Mouse (Mus musculus) hindbrain, embryonic 16.5 days (tissue): ENCODE data around the gene Nfatc2. TPM values are rescaled to one million over a fixed set of nuclear protein-coding genes. Genes with fewer than 3 reads are reported as not detected.

ENCODE experiments used
- ATAC-seq: fragments of 200-750 bp; cut with Nextera tagmentation; 2 replicates; pipeline ENCODE4 v1.8.0; 2017; ENCODE audit warnings: moderate TSS enrichment, moderate library complexity
- H3K27ac ChIP-seq: fragments of 300-500 bp; sonication (generic); 2 replicates; pipeline ENCODE4 v1.5.1; 2014; ENCODE audit warnings: low read depth, mild to moderate bottlenecking, control low read depth, low read length, moderate library complexity
- H3K27me3 ChIP-seq: fragments of 300-500 bp; sonication (generic); replicated peaks from 2 replicates; pipeline ENCODE4 v1.6.1; 2014; ENCODE audit warnings: low read length; ENCODE audit not compliant: control insufficient read depth, insufficient read depth
- H3K36me3 ChIP-seq: fragments of 300-500 bp; sonication (generic); 2 replicates; pipeline ENCODE4 v1.6.1; 2014; ENCODE audit warnings: mild to moderate bottlenecking, low read length, moderate library complexity, mixed read lengths; ENCODE audit not compliant: control insufficient read depth, insufficient read depth
- H3K4me1 ChIP-seq: fragments of 300-500 bp; sonication (generic); 2 replicates; pipeline ENCODE4 v1.6.1; 2014; ENCODE audit warnings: low read depth, low read length; ENCODE audit not compliant: control insufficient read depth, insufficient read depth
- H3K4me2 ChIP-seq: fragments of 300-500 bp; sonication (generic); 2 replicates; pipeline ENCODE4 v1.6.1; 2014; ENCODE audit warnings: mild to moderate bottlenecking, low read length, control low read depth, moderate library complexity
- H3K4me3 ChIP-seq: fragments of 300-500 bp; sonication (generic); 2 replicates; pipeline ENCODE4 v1.5.1; 2014; ENCODE audit warnings: mild to moderate bottlenecking, low read length, control low read depth, moderate library complexity
- H3K9ac ChIP-seq: fragments of 300-500 bp; sonication (generic); 2 replicates; pipeline ENCODE4 v1.6.1; 2014; ENCODE audit warnings: low read depth, mild to moderate bottlenecking, control low read depth, low read length, moderate library complexity
- H3K9me3 ChIP-seq: fragments of 300-500 bp; sonication (generic); 2 replicates; pipeline ENCODE4 v1.6.1; 2014; ENCODE audit warnings: mild to moderate bottlenecking, low read length, moderate library complexity; ENCODE audit not compliant: control insufficient read depth
- WGBS: fragments of 180-500 bp; shearing (Covaris S2); extraction: QIAGEN DNeasy Blood & Tissue Kit; methylation state at CpG from one replicate; pipeline ENCODE4 v1.1.7; 2014; 5-methylcytosine and 5-hydroxymethylcytosine counted together
- polyA plus RNA-seq: library from polyadenylated mRNA; unstranded; fragments of >200 nt; fragmentation: Nextera tagmentation; extraction: Ambion mirVana; gene quantifications from 2 replicates; pipeline ENCODE4 v1.2.1, GENCODE M21; 2015

Nfatc2 gene
- polyA plus RNA-seq, 1 experiment from 2014 or later, result 6.2 TPM

DNA sequence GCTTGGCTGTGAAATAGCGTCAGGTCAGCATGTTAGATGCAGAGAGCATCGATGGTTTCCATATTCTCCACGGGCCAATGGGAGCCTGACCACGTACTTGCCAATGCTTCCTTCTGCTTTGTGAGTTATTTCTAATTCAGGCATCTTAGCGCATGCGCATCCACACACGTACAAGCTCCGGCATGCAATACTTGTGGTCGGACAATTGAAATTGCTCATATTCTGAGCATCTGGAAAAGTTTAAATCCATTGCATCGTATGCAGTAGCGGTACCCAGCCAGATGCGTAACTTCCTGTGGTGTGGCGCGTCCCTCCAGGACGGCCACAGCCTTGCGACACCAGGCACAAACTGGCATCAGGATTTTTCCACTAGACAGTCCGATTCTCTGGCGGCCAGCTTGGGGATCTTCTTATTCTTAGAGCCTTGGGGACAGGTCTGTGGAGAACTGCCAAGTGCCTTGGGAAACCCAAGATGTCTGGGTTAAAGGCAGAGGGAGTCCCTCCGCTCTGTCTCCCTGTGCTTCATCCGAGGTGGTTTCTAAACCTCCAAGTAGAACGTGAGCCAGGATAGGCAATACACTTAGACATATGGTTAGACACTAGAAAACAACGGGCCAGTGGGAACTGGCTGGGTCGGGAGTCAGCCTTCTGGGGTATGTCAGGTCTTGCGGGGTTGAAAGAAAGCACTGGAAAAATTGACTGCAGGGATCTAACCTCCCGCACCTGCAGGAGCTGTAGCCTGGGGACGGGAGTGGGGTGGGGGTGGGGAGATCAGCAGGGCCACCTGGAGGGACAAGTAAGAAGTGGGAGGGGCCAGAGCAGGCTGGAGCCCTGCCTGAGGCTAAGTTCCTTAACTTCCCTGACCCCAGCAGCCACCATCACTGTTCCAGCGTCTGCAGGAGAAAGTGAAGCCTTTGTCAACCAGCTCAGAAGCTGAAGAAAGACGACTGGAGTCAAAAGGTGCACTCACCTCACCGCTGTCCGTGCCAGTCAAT lies 149.4 kb downstream of the Nfatc2 start:
- 62% methylated on average over 30 of the region's 30 CpGs for WGBS
- no peak overlapping the region for H3K4me3 ChIP-seq
- H3K4me2 ChIP-seq, result no peak overlapping the region
- H3K27me3 ChIP-seq, result no peaks in the 10 kb centered on the region; the same call in 1 of the 2 replicates
- ATAC-seq, result no peak
- no peaks in the 10 kb centered on the region for H3K36me3 ChIP-seq
- no peak overlapping the region for H3K27ac ChIP-seq
- peaks cover 2% of the 10 kb centered on the region; the same call in 1 of the 2 replicates for H3K4me1 ChIP-seq
- H3K9ac ChIP-seq, result no peak overlapping the region
- no peaks in the 10 kb centered on the region for H3K9me3 ChIP-seq

GRCm38 (mm10) chr2:168450977-168451376 lies 150.5 kb downstream of the Nfatc2 start:
- Histone ChIP-seq H3K4me3 (no peak overlapping the region), H3K27ac (no peak overlapping the region), H3K36me3 (no peaks in the 10 kb centered on the region), H3K4me2 (no peak overlapping the region), H3K9me3 (no peaks in the 10 kb centered on the region), H3K4me1 (peaks cover 2% of the 10 kb centered on the region; the same call in 1 of the 2 replicates), H3K9ac (no peak overlapping the region), H3K27me3 (peaks cover 2% of the 10 kb centered on the region; the same call in 1 of the 2 replicates)
- 5% methylated on average over 3 of the region's 3 CpGs for WGBS
- no peak for ATAC-seq

- Histone ChIP-seq H3K27ac (no peak overlapping the region), H3K9me3 (no peaks in the 10 kb centered on the region), H3K4me3 (no peak overlapping the region), H3K4me1 (peaks cover 2% of the 10 kb centered on the region; the same call in 1 of the 2 replicates), H3K9ac (no peak overlapping the region), H3K27me3 (peaks cover 4% of the 10 kb centered on the region; the same call in 1 of the 2 replicates), H3K4me2 (no peak overlapping the region), H3K36me3 (no peaks in the 10 kb centered on the region)
- 53% methylated on average over 5 of the region's 5 CpGs for WGBS
- ATAC-seq, result no peak
Measured at GRCm38 (mm10) chr2:168448054-168448453, 153.4 kb downstream of the Nfatc2 start.

DNA sequence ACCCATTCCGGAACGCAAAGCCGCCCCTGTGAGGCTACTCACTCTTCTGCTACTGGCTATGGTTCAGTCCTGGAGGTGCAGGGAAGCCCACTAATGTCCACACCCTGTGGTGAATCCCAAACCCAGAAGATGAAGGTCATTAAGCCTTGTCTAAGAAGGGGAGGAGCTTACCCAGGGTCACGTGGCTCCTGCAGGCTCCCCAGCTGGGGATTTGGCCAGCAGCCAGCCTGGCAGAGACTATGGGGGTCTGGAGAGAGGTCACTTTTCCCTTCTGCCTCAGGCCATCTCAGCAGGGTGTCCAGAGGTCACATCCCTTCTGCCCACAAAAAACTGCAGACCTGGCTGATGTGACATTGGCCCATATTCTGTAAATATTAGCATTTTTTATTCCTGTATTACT lies 153.9 kb downstream of the Nfatc2 start:
- ATAC-seq, result no peak
- Histone ChIP-seq H3K36me3 (no peaks in the 10 kb centered on the region), H3K27me3 (peaks cover 4% of the 10 kb centered on the region; the same call in 1 of the 2 replicates), H3K4me1 (peaks cover 2% of the 10 kb centered on the region; the same call in 1 of the 2 replicates), H3K27ac (no peak overlapping the region), H3K9ac (no peak overlapping the region), H3K9me3 (no peaks in the 10 kb centered on the region), H3K4me3 (no peak overlapping the region), H3K4me2 (no peak overlapping the region)
- WGBS, result 28% methylated on average over 4 of the region's 4 CpGs

- Histone ChIP-seq H3K4me3 (no peak overlapping the region), H3K27me3 (peaks cover 4% of the 10 kb centered on the region; the same call in 1 of the 2 replicates), H3K4me2 (no peak overlapping the region), H3K9ac (no peak overlapping the region), H3K9me3 (peaks cover 2% of the 10 kb centered on the region; the same call in 1 of the 2 replicates), H3K36me3 (no peaks in the 10 kb centered on the region), H3K27ac (no peak overlapping the region), H3K4me1 (peaks cover 2% of the 10 kb centered on the region; the same call in 1 of the 2 replicates)
- peak; percentile 77 for ATAC-seq
- 29% methylated on average over 10 of the region's 10 CpGs for WGBS
Measured at GRCm38 (mm10) chr2:168445211-168445810, 156.1 kb downstream of the Nfatc2 start.

GRCm38 (mm10) chr2:168444126-168444525 lies 157.3 kb downstream of the Nfatc2 start:
- no peak overlapping the region for H3K27ac ChIP-seq
- peaks cover 4% of the 10 kb centered on the region; the same call in 1 of the 2 replicates for H3K27me3 ChIP-seq
- peaks cover 4% of the 10 kb centered on the region; the same call in 1 of the 2 replicates for H3K9me3 ChIP-seq
- H3K4me1 ChIP-seq, result peaks cover 4% of the 10 kb centered on the region; the same call in 1 of the 2 replicates
- no peak for ATAC-seq
- H3K36me3 ChIP-seq, result no peaks in the 10 kb centered on the region
- 26% methylated on average over 8 of the region's 8 CpGs for WGBS
- H3K4me2 ChIP-seq, result no peak overlapping the region
- H3K9ac ChIP-seq, result no peak overlapping the region
- no peak overlapping the region for H3K4me3 ChIP-seq

DNA sequence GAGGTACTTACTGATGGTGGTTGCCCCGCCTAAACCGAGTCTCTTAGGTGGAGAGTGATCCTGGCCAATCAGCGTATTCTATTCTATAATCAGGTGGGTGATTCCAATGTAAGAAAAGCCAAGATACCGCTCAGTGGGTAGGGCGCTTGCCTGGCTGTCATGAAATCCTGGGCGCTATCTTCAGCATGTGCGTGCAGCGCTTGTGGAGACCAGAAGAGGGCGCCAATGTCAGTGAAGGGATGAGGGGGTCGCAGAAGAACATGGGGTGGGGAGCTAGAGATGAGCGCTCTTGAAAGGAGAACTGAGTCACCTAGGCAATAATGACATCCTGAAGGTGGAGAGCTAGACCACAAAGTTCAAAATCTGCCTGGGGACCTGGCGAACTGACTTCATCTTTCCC lies 160.0 kb downstream of the Nfatc2 start:
- H3K4me1 ChIP-seq, result peaks cover 5% of the 10 kb centered on the region
- no peak overlapping the region for H3K4me2 ChIP-seq
- H3K9me3 ChIP-seq, result peaks cover 4% of the 10 kb centered on the region; the same call in 1 of the 2 replicates
- H3K27me3 ChIP-seq, result peaks cover 4% of the 10 kb centered on the region; the same call in 1 of the 2 replicates
- 91% methylated on average over 12 of the region's 12 CpGs for WGBS
- H3K4me3 ChIP-seq, result no peak overlapping the region
- H3K9ac ChIP-seq, result no peak overlapping the region
- no peak overlapping the region; the same call in 1 of the 2 replicates for H3K27ac ChIP-seq
- no peaks in the 10 kb centered on the region for H3K36me3 ChIP-seq
- ATAC-seq, result no peak

GRCm38 (mm10) chr2:168440918-168441328 lies 160.5 kb downstream of the Nfatc2 start:
- peaks cover 1% of the 10 kb centered on the region; the same call in 1 of the 2 replicates for H3K27me3 ChIP-seq
- H3K36me3 ChIP-seq, result no peaks in the 10 kb centered on the region
- H3K9me3 ChIP-seq, result peaks cover 4% of the 10 kb centered on the region; the same call in 1 of the 2 replicates
- peaks cover 5% of the 10 kb centered on the region for H3K4me1 ChIP-seq
- WGBS, result 69% methylated on average over 17 of the region's 17 CpGs
- no peak overlapping the region for H3K4me2 ChIP-seq
- ATAC-seq, result peak; percentile 76
- H3K9ac ChIP-seq, result no peak overlapping the region
- H3K27ac ChIP-seq, result peak overlapping the region; percentile 34; the same call in 1 of the 2 replicates
- no peak overlapping the region for H3K4me3 ChIP-seq
